Mouse (Mus musculus) liver, embryonic 12.5 days (tissue): ENCODE results near the gene Esrrg. TPM values are rescaled to one million over a fixed set of nuclear protein-coding genes. Genes with fewer than 3 reads are reported as not detected.

Experiments
- ATAC-seq: fragments of 200-750 bp; cut with Nextera tagmentation; 2 replicates; pipeline ENCODE4 v1.8.0; 2017; ENCODE audit warnings: moderate number of reproducible peaks, mild to moderate bottlenecking, moderate library complexity
- H3K27ac ChIP-seq: fragments of 300-500 bp; sonication (generic); 2 replicates; pipeline ENCODE4 v1.5.1; 2016; ENCODE audit warnings: mild to moderate bottlenecking
- H3K27me3 ChIP-seq: fragments of 300-500 bp; sonication (generic); replicated peaks from 2 replicates; pipeline ENCODE4 v1.6.1; 2016; ENCODE audit warnings: mild to moderate bottlenecking, moderate library complexity
- H3K36me3 ChIP-seq: fragments of 300-500 bp; sonication (generic); 2 replicates; pipeline ENCODE4 v1.6.1; 2016; ENCODE audit warnings: mild to moderate bottlenecking, moderate library complexity
- H3K4me1 ChIP-seq: fragments of 300-500 bp; sonication (generic); 2 replicates; pipeline ENCODE4 v1.6.1; 2016
- H3K4me2 ChIP-seq: fragments of 300-500 bp; sonication (generic); 2 replicates; pipeline ENCODE4 v1.6.1; 2016; ENCODE audit warnings: mild to moderate bottlenecking, moderate library complexity
- H3K4me3 ChIP-seq: fragments of 300-500 bp; sonication (generic); 2 replicates; pipeline ENCODE4 v1.5.1; 2016; ENCODE audit warnings: mild to moderate bottlenecking, moderate library complexity
- H3K9ac ChIP-seq: fragments of 300-500 bp; sonication (generic); 2 replicates; pipeline ENCODE4 v1.6.1; 2016; ENCODE audit warnings: mild to moderate bottlenecking, moderate library complexity
- H3K9me3 ChIP-seq: fragments of 300-500 bp; sonication (generic); replicated peaks from 2 replicates; pipeline ENCODE4 v1.6.1; 2016; ENCODE audit warnings: mild to moderate bottlenecking, moderate library complexity
- WGBS: fragments of 180-500 bp; shearing (Covaris S2); methylation state at CpG from one replicate; pipeline ENCODE4 v1.1.7; 2016; ENCODE audit not compliant: insufficient replicate concordance; 5-methylcytosine and 5-hydroxymethylcytosine counted together
- polyA plus RNA-seq: library from polyadenylated mRNA; unstranded; fragments of >200 nt; fragmentation: Nextera tagmentation; extraction: Ambion mirVana; gene quantifications from 2 replicates; pipeline ENCODE4 v1.2.1, GENCODE M21; 2016

Gene Esrrg
- polyA plus RNA-seq, 1 experiment from 2014 or later = 0.25 TPM

GRCm38 (mm10) chr1:187902176-187902575 lies 293.6 kb downstream of the Esrrg start:
- Histone ChIP-seq H3K4me1 (no peaks in the 10 kb centered on the region), H3K27ac (no peak overlapping the region), H3K36me3 (no peaks in the 10 kb centered on the region), H3K4me2 (no peak overlapping the region), H3K27me3 (no peaks in the 10 kb centered on the region), H3K9me3 (no peaks in the 10 kb centered on the region), H3K4me3 (no peak overlapping the region), H3K9ac (no peak overlapping the region)
- ATAC-seq = no peak
- WGBS = 41% methylated on average over 3 of the region's 3 CpGs

- Histone ChIP-seq H3K4me3 (no peak overlapping the region), H3K4me1 (no peaks in the 10 kb centered on the region), H3K27me3 (no peaks in the 10 kb centered on the region), H3K9me3 (no peaks in the 10 kb centered on the region), H3K9ac (no peak overlapping the region), H3K27ac (no peak overlapping the region), H3K4me2 (no peak overlapping the region), H3K36me3 (no peaks in the 10 kb centered on the region)
- WGBS = 44% methylated on average over 4 of the region's 4 CpGs
- no peak for ATAC-seq
Observed at GRCm38 (mm10) chr1:187904731-187905130, 296.1 kb downstream of the Esrrg start.

GRCm38 (mm10) chr1:187907407-187907806 lies 298.8 kb downstream of the Esrrg start:
- Histone ChIP-seq H3K36me3 (no peaks in the 10 kb centered on the region), H3K27me3 (no peaks in the 10 kb centered on the region), H3K9me3 (no peaks in the 10 kb centered on the region), H3K4me3 (no peak overlapping the region), H3K4me1 (no peaks in the 10 kb centered on the region), H3K27ac (no peak overlapping the region), H3K9ac (no peak overlapping the region), H3K4me2 (no peak overlapping the region)
- WGBS = 62% methylated on average over 6 of the region's 7 CpGs
- no peak for ATAC-seq

- H3K4me3 ChIP-seq = no peak overlapping the region
- no peaks in the 10 kb centered on the region for H3K27me3 ChIP-seq
- no peak for ATAC-seq
- H3K4me2 ChIP-seq = no peak overlapping the region
- H3K4me1 ChIP-seq = no peaks in the 10 kb centered on the region
- 24% methylated on average over 3 of the region's 3 CpGs for WGBS
- H3K36me3 ChIP-seq = no peaks in the 10 kb centered on the region
- no peak overlapping the region for H3K27ac ChIP-seq
- no peaks in the 10 kb centered on the region for H3K9me3 ChIP-seq
- H3K9ac ChIP-seq = no peak overlapping the region
Observed at GRCm38 (mm10) chr1:187907871-187908270, 299.3 kb downstream of the Esrrg start.

GRCm38 (mm10) chr1:187910718-187911117 lies 302.1 kb downstream of the Esrrg start:
- no peak overlapping the region for H3K4me2 ChIP-seq
- no peaks in the 10 kb centered on the region for H3K27me3 ChIP-seq
- H3K4me1 ChIP-seq = no peaks in the 10 kb centered on the region
- H3K9ac ChIP-seq = no peak overlapping the region
- H3K9me3 ChIP-seq = no peaks in the 10 kb centered on the region
- WGBS = 73% methylated on average over 7 of the region's 7 CpGs
- ATAC-seq = no peak
- no peak overlapping the region for H3K27ac ChIP-seq
- no peaks in the 10 kb centered on the region for H3K36me3 ChIP-seq
- no peak overlapping the region for H3K4me3 ChIP-seq

GRCm38 (mm10) chr1:187911201-187911600 lies 302.6 kb downstream of the Esrrg start:
- WGBS = 62% methylated on average over 6 of the region's 6 CpGs
- Histone ChIP-seq H3K4me3 (no peak overlapping the region), H3K4me2 (no peak overlapping the region), H3K36me3 (no peaks in the 10 kb centered on the region), H3K27me3 (no peaks in the 10 kb centered on the region), H3K9ac (no peak overlapping the region), H3K9me3 (no peaks in the 10 kb centered on the region), H3K27ac (no peak overlapping the region), H3K4me1 (no peaks in the 10 kb centered on the region)
- ATAC-seq = no peak

- 76% methylated on average over 6 of the region's 6 CpGs for WGBS
- Histone ChIP-seq H3K9me3 (no peaks in the 10 kb centered on the region), H3K36me3 (no peaks in the 10 kb centered on the region), H3K4me1 (no peaks in the 10 kb centered on the region), H3K4me3 (no peak overlapping the region), H3K9ac (no peak overlapping the region), H3K4me2 (no peak overlapping the region), H3K27ac (no peak overlapping the region), H3K27me3 (no peaks in the 10 kb centered on the region)
- no peak for ATAC-seq
Observed at GRCm38 (mm10) chr1:187918303-187918702, 309.7 kb downstream of the Esrrg start.

- Histone ChIP-seq H3K4me3 (no peak overlapping the region), H3K4me1 (no peaks in the 10 kb centered on the region), H3K9me3 (no peaks in the 10 kb centered on the region), H3K9ac (no peak overlapping the region), H3K4me2 (no peak overlapping the region), H3K27ac (no peak overlapping the region), H3K27me3 (no peaks in the 10 kb centered on the region), H3K36me3 (no peaks in the 10 kb centered on the region)
- 80% methylated on average over 4 of the region's 4 CpGs for WGBS
- no peak for ATAC-seq
Observed at GRCm38 (mm10) chr1:187918939-187919338, 310.3 kb downstream of the Esrrg start.

GRCm38 (mm10) chr1:187920156-187920777 lies 311.7 kb downstream of the Esrrg start:
- Histone ChIP-seq H3K4me1 (no peaks in the 10 kb centered on the region), H3K27me3 (no peaks in the 10 kb centered on the region), H3K36me3 (no peaks in the 10 kb centered on the region), H3K9me3 (no peaks in the 10 kb centered on the region), H3K27ac (no peak overlapping the region), H3K4me2 (no peak overlapping the region), H3K9ac (no peak overlapping the region), H3K4me3 (no peak overlapping the region)
- 55% methylated on average over 5 of the region's 5 CpGs for WGBS
- ATAC-seq = no peak

GRCm38 (mm10) chr1:187931146-187931545 lies 322.6 kb downstream of the Esrrg start:
- no peak for ATAC-seq

GRCm38 (mm10) chr1:187938652-187939051 lies 330.1 kb downstream of the Esrrg start:
- no peak overlapping the region for H3K4me2 ChIP-seq
- no peak for ATAC-seq
- H3K27ac ChIP-seq = no peak overlapping the region
- 72% methylated on average over 7 of the region's 7 CpGs for WGBS
- H3K36me3 ChIP-seq = no peaks in the 10 kb centered on the region
- H3K9me3 ChIP-seq = no peaks in the 10 kb centered on the region
- H3K27me3 ChIP-seq = no peaks in the 10 kb centered on the region
- no peaks in the 10 kb centered on the region for H3K4me1 ChIP-seq
- no peak overlapping the region for H3K9ac ChIP-seq
- no peak overlapping the region for H3K4me3 ChIP-seq

More at GRCm38 (mm10) chr1:187931146-187931545, 322.6 kb downstream of the Esrrg start:
- H3K27me3 ChIP-seq = no peaks in the 10 kb centered on the region
- no peak overlapping the region for H3K9ac ChIP-seq
- WGBS = 56% methylated on average over 3 of the region's 3 CpGs
- H3K4me1 ChIP-seq = no peaks in the 10 kb centered on the region
- H3K4me3 ChIP-seq = no peak overlapping the region
- H3K9me3 ChIP-seq = no peaks in the 10 kb centered on the region
- no peaks in the 10 kb centered on the region for H3K36me3 ChIP-seq
- H3K4me2 ChIP-seq = no peak overlapping the region
- H3K27ac ChIP-seq = no peak overlapping the region

- 45% methylated on average over 4 of the region's 4 CpGs for WGBS
- H3K4me2 ChIP-seq = no peak overlapping the region
- H3K27ac ChIP-seq = no peak overlapping the region
- no peaks in the 10 kb centered on the region for H3K9me3 ChIP-seq
- H3K4me1 ChIP-seq = no peaks in the 10 kb centered on the region
- H3K4me3 ChIP-seq = no peak overlapping the region
- H3K9ac ChIP-seq = no peak overlapping the region
- no peak for ATAC-seq
- H3K27me3 ChIP-seq = no peaks in the 10 kb centered on the region
- no peaks in the 10 kb centered on the region for H3K36me3 ChIP-seq
Observed at GRCm38 (mm10) chr1:187939078-187939477, 330.5 kb downstream of the Esrrg start.

- Histone ChIP-seq H3K4me1 (no peaks in the 10 kb centered on the region), H3K4me2 (no peak overlapping the region), H3K27ac (no peak overlapping the region), H3K36me3 (no peaks in the 10 kb centered on the region), H3K9ac (no peak overlapping the region), H3K4me3 (no peak overlapping the region), H3K9me3 (no peaks in the 10 kb centered on the region), H3K27me3 (no peaks in the 10 kb centered on the region)
- no peak for ATAC-seq
- WGBS = 52% methylated on average over 3 of the region's 3 CpGs
Observed at GRCm38 (mm10) chr1:187951506-187951905, 342.9 kb downstream of the Esrrg start.
